Mouse (Mus musculus) embryonic facial prominence, embryonic 14.5 days (tissue): Measurements from ENCODE around the gene Cfap221. TPM values are rescaled to one million over a fixed set of nuclear protein-coding genes. Genes with fewer than 3 reads are reported as not detected.

Experiments
- ATAC-seq: fragments of 200-750 bp; cut with Nextera tagmentation; 2 replicates; pipeline ENCODE4 v1.8.0; 2017; ENCODE audit warnings: low read depth, moderate number of reproducible peaks, moderate TSS enrichment
- DNase-seq: peaks from one replicate; pipeline ENCODE4 v3.0.0-alpha.2; 2015; ENCODE audit warnings: low spot score
- H3K27ac ChIP-seq: fragments of 300-500 bp; sonication (generic); replicated peaks from 2 replicates; pipeline ENCODE4 v1.5.1; 2014; ENCODE audit warnings: low read depth, mild to moderate bottlenecking, low read length, moderate library complexity
- H3K27me3 ChIP-seq: fragments of 300-500 bp; sonication (generic); replicated peaks from 2 replicates; pipeline ENCODE4 v1.6.1; 2014; ENCODE audit warnings: low read length; ENCODE audit not compliant: control insufficient read depth, insufficient read depth
- H3K36me3 ChIP-seq: fragments of 300-500 bp; sonication (generic); 2 replicates; pipeline ENCODE4 v1.6.1; 2014; ENCODE audit warnings: low read length, mixed read lengths; ENCODE audit not compliant: control insufficient read depth, insufficient read depth
- H3K4me1 ChIP-seq: fragments of 300-500 bp; sonication (generic); 2 replicates; pipeline ENCODE4 v1.6.1; 2014; ENCODE audit warnings: antibody characterized with exemption, low read length; ENCODE audit not compliant: control insufficient read depth, insufficient read depth
- H3K4me2 ChIP-seq: fragments of 300-500 bp; sonication (generic); 2 replicates; pipeline ENCODE4 v1.6.1; 2014; ENCODE audit warnings: low read depth, mild to moderate bottlenecking, low read length, moderate library complexity, mixed read lengths
- H3K4me3 ChIP-seq: fragments of 300-500 bp; sonication (generic); 2 replicates; pipeline ENCODE4 v1.5.1; 2014; ENCODE audit warnings: low read depth, mild to moderate bottlenecking, low read length
- H3K9ac ChIP-seq: fragments of 300-500 bp; sonication (generic); 2 replicates; pipeline ENCODE4 v1.6.1; 2014; ENCODE audit warnings: low read depth, mild to moderate bottlenecking, low read length, moderate library complexity, mixed read lengths
- H3K9me3 ChIP-seq: fragments of 300-500 bp; sonication (generic); 2 replicates; pipeline ENCODE4 v1.6.1; 2016; ENCODE audit warnings: low read length; ENCODE audit not compliant: control insufficient read depth
- WGBS: fragments of 180-500 bp; shearing (Covaris S2); extraction: QIAGEN DNeasy Blood & Tissue Kit; methylation state at CpG from one replicate; pipeline ENCODE4 v1.1.7; 2014; 5-methylcytosine and 5-hydroxymethylcytosine counted together
- polyA plus RNA-seq: library from polyadenylated mRNA; unstranded; fragments of >200 nt; fragmentation: Nextera tagmentation; extraction: Ambion mirVana; gene quantifications from 2 replicates; pipeline ENCODE4 v1.2.1, GENCODE M21; 2014

The Cfap221 gene
- polyA plus RNA-seq, 1 experiment from 2014 or later, result 1.1 TPM

GRCm38 (mm10) chr1:119975141-119975540, 21.9 kb downstream of the Cfap221 start:
- DNase-seq (no peak), ATAC-seq (no peak)
- H3K9me3 ChIP-seq, result peaks cover 2% of the 10 kb centered on the region; the same call in 1 of the 2 replicates
- H3K4me3 ChIP-seq, result no peak overlapping the region
- no peak overlapping the region for H3K27ac ChIP-seq
- H3K4me2 ChIP-seq, result no peak overlapping the region
- H3K36me3 ChIP-seq, result no peaks in the 10 kb centered on the region
- no peaks in the 10 kb centered on the region for H3K4me1 ChIP-seq
- WGBS, result 73% methylated on average over 4 of the region's 4 CpGs
- no peaks in the 10 kb centered on the region for H3K27me3 ChIP-seq
- H3K9ac ChIP-seq, result no peak overlapping the region

GRCm38 (mm10) chr1:119973117-119973516, 23.9 kb downstream of the Cfap221 start:
- no peak overlapping the region for H3K4me2 ChIP-seq
- H3K9me3 ChIP-seq, result no peaks in the 10 kb centered on the region
- no peak overlapping the region for H3K27ac ChIP-seq
- 29% methylated on average over 4 of the region's 4 CpGs for WGBS
- H3K9ac ChIP-seq, result no peak overlapping the region
- H3K27me3 ChIP-seq, result no peaks in the 10 kb centered on the region
- no peaks in the 10 kb centered on the region for H3K36me3 ChIP-seq
- no peaks in the 10 kb centered on the region for H3K4me1 ChIP-seq
- no peak overlapping the region for H3K4me3 ChIP-seq
- DNase-seq (peak; percentile 5), ATAC-seq (no peak)

GRCm38 (mm10) chr1:119965804-119966514, 31.1 kb downstream of the Cfap221 start:
- no peaks in the 10 kb centered on the region for H3K4me1 ChIP-seq
- WGBS, result 40% methylated on average over 12 of the region's 12 CpGs
- H3K9ac ChIP-seq, result no peak overlapping the region
- H3K4me2 ChIP-seq, result no peak overlapping the region
- H3K27me3 ChIP-seq, result no peaks in the 10 kb centered on the region
- no peaks in the 10 kb centered on the region for H3K9me3 ChIP-seq
- H3K36me3 ChIP-seq, result no peaks in the 10 kb centered on the region
- H3K27ac ChIP-seq, result no peak overlapping the region
- ATAC-seq (peak; percentile 12; the same call in 1 of the 2 replicates), DNase-seq (peak; percentile 7)
- H3K4me3 ChIP-seq, result no peak overlapping the region

- no peaks in the 10 kb centered on the region for H3K27me3 ChIP-seq
- H3K4me2 ChIP-seq, result no peak overlapping the region
- DNase-seq (no peak), ATAC-seq (no peak)
- 55% methylated on average over 7 of the region's 7 CpGs for WGBS
- H3K9me3 ChIP-seq, result no peaks in the 10 kb centered on the region
- no peak overlapping the region for H3K9ac ChIP-seq
- H3K27ac ChIP-seq, result no peak overlapping the region
- no peaks in the 10 kb centered on the region for H3K4me1 ChIP-seq
- H3K4me3 ChIP-seq, result no peak overlapping the region
- no peaks in the 10 kb centered on the region for H3K36me3 ChIP-seq
Measured at GRCm38 (mm10) chr1:119959920-119960319, 37.1 kb downstream of the Cfap221 start.

- H3K4me2 ChIP-seq, result no peak overlapping the region
- DNase-seq (no peak), ATAC-seq (no peak)
- H3K27me3 ChIP-seq, result no peaks in the 10 kb centered on the region
- H3K9me3 ChIP-seq, result no peaks in the 10 kb centered on the region
- H3K4me1 ChIP-seq, result no peaks in the 10 kb centered on the region
- no peak overlapping the region for H3K9ac ChIP-seq
- H3K27ac ChIP-seq, result no peak overlapping the region
- 89% methylated on average over 4 of the region's 4 CpGs for WGBS
- no peak overlapping the region for H3K4me3 ChIP-seq
- H3K36me3 ChIP-seq, result no peaks in the 10 kb centered on the region
Measured at GRCm38 (mm10) chr1:119959464-119959863, 37.6 kb downstream of the Cfap221 start.

GRCm38 (mm10) chr1:119957716-119958222, 39.3 kb downstream of the Cfap221 start:
- H3K27me3 ChIP-seq, result no peaks in the 10 kb centered on the region
- no peak overlapping the region for H3K27ac ChIP-seq
- no peak overlapping the region for H3K4me3 ChIP-seq
- no peaks in the 10 kb centered on the region for H3K4me1 ChIP-seq
- DNase-seq, result no peak
- H3K4me2 ChIP-seq, result no peak overlapping the region
- no peak for ATAC-seq
- H3K36me3 ChIP-seq, result no peaks in the 10 kb centered on the region
- no peak overlapping the region for H3K9ac ChIP-seq
- no peaks in the 10 kb centered on the region for H3K9me3 ChIP-seq
- WGBS, result 60% methylated on average over 9 of the region's 9 CpGs

GRCm38 (mm10) chr1:119954680-119955079, 42.4 kb downstream of the Cfap221 start:
- H3K4me2 ChIP-seq, result no peak overlapping the region
- H3K9ac ChIP-seq, result no peak overlapping the region
- H3K4me1 ChIP-seq, result no peaks in the 10 kb centered on the region
- H3K27ac ChIP-seq, result no peak overlapping the region
- WGBS, result 74% methylated on average over 2 of the region's 2 CpGs
- no peak for ATAC-seq
- H3K4me3 ChIP-seq, result no peak overlapping the region
- no peaks in the 10 kb centered on the region for H3K9me3 ChIP-seq
- H3K36me3 ChIP-seq, result no peaks in the 10 kb centered on the region
- no peak for DNase-seq
- H3K27me3 ChIP-seq, result no peaks in the 10 kb centered on the region

GRCm38 (mm10) chr1:119953456-119953855, 43.6 kb downstream of the Cfap221 start:
- Histone ChIP-seq H3K4me1 (no peaks in the 10 kb centered on the region), H3K4me2 (no peak overlapping the region), H3K9ac (no peak overlapping the region), H3K36me3 (no peaks in the 10 kb centered on the region), H3K27ac (no peak overlapping the region), H3K4me3 (no peak overlapping the region), H3K27me3 (no peaks in the 10 kb centered on the region), H3K9me3 (no peaks in the 10 kb centered on the region)
- WGBS, result 85% methylated on average over 9 of the region's 9 CpGs
- DNase-seq, result no peak
- no peak for ATAC-seq

GRCm38 (mm10) chr1:119950086-119950485, 46.9 kb downstream of the Cfap221 start:
- Histone ChIP-seq H3K9me3 (no peaks in the 10 kb centered on the region), H3K27ac (no peak overlapping the region), H3K9ac (no peak overlapping the region), H3K4me3 (no peak overlapping the region), H3K4me1 (no peaks in the 10 kb centered on the region), H3K27me3 (no peaks in the 10 kb centered on the region), H3K36me3 (no peaks in the 10 kb centered on the region), H3K4me2 (no peak overlapping the region)
- no peak for ATAC-seq
- no peak for DNase-seq
- WGBS, result 86% methylated on average over 8 of the region's 8 CpGs
